Mouse (Mus musculus): Measurements from ENCODE around the gene Trub1. TPM values are rescaled to one million over a fixed set of nuclear protein-coding genes. Genes with fewer than 3 reads are reported as not detected.

Trub1 gene
- total and polyA plus RNA-seq, 3 experiments, result 7.0 to 19.2 (median 10.7) TPM

DNA sequence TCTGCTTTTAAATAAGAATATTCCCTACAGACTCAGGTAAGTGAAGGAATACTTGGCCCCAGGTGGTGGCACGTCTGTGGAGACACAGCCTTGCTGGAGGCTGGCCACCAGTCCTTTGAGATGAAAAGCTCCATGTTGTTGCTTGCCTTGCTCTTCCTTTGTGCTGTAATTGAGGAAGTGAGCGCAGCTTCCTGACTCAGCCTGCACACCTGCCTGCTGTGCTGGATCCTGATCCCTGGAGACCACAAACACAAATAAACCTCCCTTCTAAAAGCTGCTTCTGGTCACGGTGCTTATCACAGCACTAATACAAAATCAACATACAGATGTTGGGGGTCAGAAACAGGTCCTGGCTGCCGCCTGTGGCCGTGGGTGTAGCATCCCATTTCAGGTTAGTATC lies 41.3 kb downstream of the Trub1 start:
- H3K4me3 ChIP-seq (ENCODE audit: low read depth, low read length), result no peak overlapping the region
- no peaks in the 10 kb centered on the region for H3K9me3 ChIP-seq (replicated peaks)
- no peaks in the 10 kb centered on the region for H3K27me3 ChIP-seq (ENCODE audit: insufficient read depth, low read length)
- no peak for ATAC-seq (ENCODE audit: extremely low read depth, insufficient number of reproducible peaks, low FRiP score, poor library complexity, severe bottlenecking)
- H3K4me1 ChIP-seq (ENCODE audit: insufficient read depth, low read depth, low read length), result no peaks in the 10 kb centered on the region
- DNase-seq (ENCODE audit: low spot score), result no peak
- peaks cover 9% of the 10 kb centered on the region for H3K36me3 ChIP-seq (replicated peaks)
- no peak for TF ChIP-seq GATA2 (IDR thresholded peaks at IDR 0.05; ENCODE audit: borderline replicate concordance, low read depth, low read length)
- no peak for TF ChIP-seq TAL1 (conservative IDR thresholded peaks at IDR 0.05; ENCODE audit: low read depth, low read length)
- no peak for TF ChIP-seq CTCF (IDR thresholded peaks at IDR 0.05; ENCODE audit: low read depth, low read length)
- TF ChIP-seq GATA1 (IDR thresholded peaks at IDR 0.05; ENCODE audit: borderline replicate concordance, low read length), result no peak
- no peak for TF ChIP-seq POLR2AphosphoS5 (IDR thresholded peaks at IDR 0.05; ENCODE audit: insufficient replicate concordance, low read depth, low read length)

GRCm38 (mm10) chr19:57498110-57498743 lies 45.5 kb downstream of the Trub1 start:
- H3K4me3 ChIP-seq (ENCODE audit: low read depth, low read length), result no peak overlapping the region
- H3K9me3 ChIP-seq (replicated peaks), result no peaks in the 10 kb centered on the region
- no peak for ATAC-seq (ENCODE audit: extremely low read depth, insufficient number of reproducible peaks, low FRiP score, poor library complexity, severe bottlenecking)
- H3K4me1 ChIP-seq (ENCODE audit: insufficient read depth, low read depth, low read length), result no peaks in the 10 kb centered on the region
- H3K27me3 ChIP-seq (ENCODE audit: insufficient read depth, low read length), result no peaks in the 10 kb centered on the region
- TF ChIP-seq GATA2 (IDR thresholded peaks at IDR 0.05; ENCODE audit: borderline replicate concordance, low read depth, low read length) (no peak), CTCF (IDR thresholded peaks at IDR 0.05; ENCODE audit: low read depth, low read length) (no peak), POLR2AphosphoS5 (IDR thresholded peaks at IDR 0.05; ENCODE audit: insufficient replicate concordance, low read depth, low read length) (no peak), TAL1 (conservative IDR thresholded peaks at IDR 0.05; ENCODE audit: low read depth, low read length) (no peak), GATA1 (IDR thresholded peaks at IDR 0.05; ENCODE audit: borderline replicate concordance, low read length) (no peak)
- H3K36me3 ChIP-seq (replicated peaks), result no peaks in the 10 kb centered on the region
- DNase-seq (ENCODE audit: low spot score), result no peak

GRCm38 (mm10) chr19:57498884-57499410 lies 46.2 kb downstream of the Trub1 start:
- ATAC-seq (ENCODE audit: extremely low read depth, insufficient number of reproducible peaks, low FRiP score, poor library complexity, severe bottlenecking) (no peak), DNase-seq (ENCODE audit: low spot score) (no peak)

DNA sequence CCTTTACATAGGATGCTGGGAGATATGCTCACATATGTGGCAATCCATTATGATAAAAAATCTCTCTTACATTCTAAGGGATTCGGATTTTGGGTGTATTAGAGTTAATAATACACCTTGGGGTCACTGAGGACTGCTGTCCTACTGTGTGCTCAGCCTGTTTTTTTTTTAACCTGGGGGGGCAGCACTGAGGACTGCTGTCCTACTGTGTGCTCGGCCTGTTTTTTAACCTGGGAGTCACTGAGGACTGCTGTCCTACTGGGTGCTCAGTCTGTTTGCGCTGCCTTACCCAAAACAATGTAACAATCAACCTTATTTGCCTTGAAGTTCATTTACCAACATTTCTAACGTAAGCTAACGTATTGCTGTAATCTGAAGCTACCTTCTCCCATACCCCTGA lies 47.5 kb downstream of the Trub1 start:
- Histone ChIP-seq H3K9me3 (replicated peaks) (no peaks in the 10 kb centered on the region), H3K4me3 (ENCODE audit: low read depth, low read length) (no peak overlapping the region), H3K27me3 (ENCODE audit: insufficient read depth, low read length) (no peaks in the 10 kb centered on the region), H3K4me1 (ENCODE audit: insufficient read depth, low read depth, low read length) (no peaks in the 10 kb centered on the region), H3K36me3 (replicated peaks) (no peaks in the 10 kb centered on the region)
- ATAC-seq (ENCODE audit: extremely low read depth, insufficient number of reproducible peaks, low FRiP score, poor library complexity, severe bottlenecking) (no peak), DNase-seq (ENCODE audit: low spot score) (no peak)
- TF ChIP-seq GATA1 (IDR thresholded peaks at IDR 0.05; ENCODE audit: borderline replicate concordance, low read length) (no peak), CTCF (IDR thresholded peaks at IDR 0.05; ENCODE audit: low read depth, low read length) (no peak), TAL1 (conservative IDR thresholded peaks at IDR 0.05; ENCODE audit: low read depth, low read length) (no peak), POLR2AphosphoS5 (IDR thresholded peaks at IDR 0.05; ENCODE audit: insufficient replicate concordance, low read depth, low read length) (no peak), GATA2 (IDR thresholded peaks at IDR 0.05; ENCODE audit: borderline replicate concordance, low read depth, low read length) (no peak)

More at GRCm38 (mm10) chr19:57498884-57499410, 46.2 kb downstream of the Trub1 start:
- Histone ChIP-seq H3K4me1 (ENCODE audit: insufficient read depth, low read depth, low read length) (no peaks in the 10 kb centered on the region), H3K27me3 (ENCODE audit: insufficient read depth, low read length) (no peaks in the 10 kb centered on the region), H3K9me3 (replicated peaks) (no peaks in the 10 kb centered on the region), H3K4me3 (ENCODE audit: low read depth, low read length) (no peak overlapping the region), H3K36me3 (replicated peaks) (no peaks in the 10 kb centered on the region)
- TF ChIP-seq GATA1 (IDR thresholded peaks at IDR 0.05; ENCODE audit: borderline replicate concordance, low read length) (no peak), POLR2AphosphoS5 (IDR thresholded peaks at IDR 0.05; ENCODE audit: insufficient replicate concordance, low read depth, low read length) (no peak)

GRCm38 (mm10) chr19:57503144-57503543 lies 50.4 kb downstream of the Trub1 start:
- no peak for DNase-seq (ENCODE audit: low spot score)
- no peak for ATAC-seq (ENCODE audit: extremely low read depth, insufficient number of reproducible peaks, low FRiP score, poor library complexity, severe bottlenecking)
- H3K9me3 ChIP-seq (replicated peaks), result peaks cover 7% of the 10 kb centered on the region
- TF ChIP-seq GATA2 (IDR thresholded peaks at IDR 0.05; ENCODE audit: borderline replicate concordance, low read depth, low read length) (no peak), GATA1 (IDR thresholded peaks at IDR 0.05; ENCODE audit: borderline replicate concordance, low read length) (no peak), POLR2AphosphoS5 (IDR thresholded peaks at IDR 0.05; ENCODE audit: insufficient replicate concordance, low read depth, low read length) (no peak), CTCF (IDR thresholded peaks at IDR 0.05; ENCODE audit: low read depth, low read length) (no peak), TAL1 (conservative IDR thresholded peaks at IDR 0.05; ENCODE audit: low read depth, low read length) (no peak)
- H3K4me3 ChIP-seq (ENCODE audit: low read depth, low read length), result no peak overlapping the region
- H3K27me3 ChIP-seq (ENCODE audit: insufficient read depth, low read length), result no peaks in the 10 kb centered on the region
- no peaks in the 10 kb centered on the region for H3K36me3 ChIP-seq (replicated peaks)
- no peaks in the 10 kb centered on the region for H3K4me1 ChIP-seq (ENCODE audit: insufficient read depth, low read depth, low read length)

DNA sequence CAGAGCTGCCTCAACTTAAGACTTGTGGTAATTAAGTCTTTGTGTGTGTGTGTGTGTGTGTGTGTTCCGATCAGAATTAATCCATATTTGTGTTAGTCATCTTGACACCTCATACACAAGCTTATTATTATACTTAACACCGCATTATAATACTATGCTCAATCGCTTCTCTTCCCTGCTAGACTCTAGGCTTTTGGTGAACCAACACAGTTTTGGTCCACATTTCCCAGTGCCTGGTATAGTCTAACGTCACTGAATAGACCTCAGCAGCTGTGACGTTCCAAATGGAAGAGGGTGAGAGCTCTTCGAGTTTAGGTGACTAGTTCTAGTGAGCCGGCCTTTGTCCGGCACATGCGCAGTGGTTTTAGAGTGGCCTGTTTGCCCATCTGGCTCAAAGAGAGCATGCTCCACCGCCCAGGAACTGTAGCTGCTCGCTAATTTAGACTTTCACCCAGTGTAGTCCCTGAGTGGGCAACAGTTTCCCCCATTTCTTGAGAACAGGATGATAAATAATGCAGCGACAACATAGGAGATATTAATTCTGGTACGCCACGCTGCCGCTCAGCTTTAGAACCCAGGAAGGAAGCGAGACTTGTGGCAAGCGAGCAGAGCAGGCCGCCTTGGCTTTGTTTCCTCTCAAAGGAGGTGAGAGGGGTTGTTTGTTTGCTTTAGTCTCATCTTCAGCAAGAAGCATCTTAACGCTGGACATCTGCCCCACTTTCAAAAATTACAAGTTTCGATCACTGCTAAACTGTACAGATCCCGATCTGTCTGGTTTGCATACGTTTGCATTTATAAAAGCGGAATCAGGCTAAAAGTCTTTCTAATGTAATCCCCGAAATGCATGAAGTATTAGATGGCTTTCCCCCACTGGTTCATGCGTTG lies 52.6 kb downstream of the Trub1 start:
- ATAC-seq (ENCODE audit: extremely low read depth, insufficient number of reproducible peaks, low FRiP score, poor library complexity, severe bottlenecking), result no peak
- no peaks in the 10 kb centered on the region for H3K4me1 ChIP-seq (ENCODE audit: insufficient read depth, low read depth, low read length)
- no peak for DNase-seq (ENCODE audit: low spot score)
- no peaks in the 10 kb centered on the region for H3K36me3 ChIP-seq (replicated peaks)
- TF ChIP-seq GATA1 (IDR thresholded peaks at IDR 0.05; ENCODE audit: borderline replicate concordance, low read length), result no peak
- no peak for TF ChIP-seq TAL1 (conservative IDR thresholded peaks at IDR 0.05; ENCODE audit: low read depth, low read length)
- no peak for TF ChIP-seq GATA2 (IDR thresholded peaks at IDR 0.05; ENCODE audit: borderline replicate concordance, low read depth, low read length)
- TF ChIP-seq CTCF (IDR thresholded peaks at IDR 0.05; ENCODE audit: low read depth, low read length), result no peak
- TF ChIP-seq POLR2AphosphoS5 (IDR thresholded peaks at IDR 0.05; ENCODE audit: insufficient replicate concordance, low read depth, low read length), result no peak
- H3K4me3 ChIP-seq (ENCODE audit: low read depth, low read length), result no peak overlapping the region
- no peaks in the 10 kb centered on the region for H3K27me3 ChIP-seq (ENCODE audit: insufficient read depth, low read length)
- H3K9me3 ChIP-seq (replicated peaks), result peaks cover 7% of the 10 kb centered on the region

Data from G1E (cell line).